Mouse (Mus musculus) heart, adult 8-10 months (tissue): ENCODE measurements around the gene Gm9747. TPM values are rescaled to one million over a fixed set of nuclear protein-coding genes. Genes with fewer than 3 reads are reported as not detected.

Source experiments
- DNase-seq: peaks from one replicate; pipeline ENCODE4 v3.0.0; 2022; ENCODE audit warnings: low spot score
- total RNA-seq, 4 experiments: library from RNA; stranded (reverse); gene quantifications; 2 replicates each; pipeline ENCODE4 v1.2.4; 2022

Gm9747 gene
- total RNA-seq, 4 experiments from 2014 or later = not detected

GRCm38 (mm10) chr1:82253789-82254445, 21.0 kb downstream of the Gm9747 start:
- no peak for DNase-seq

GRCm38 (mm10) chr1:82257457-82257856, 24.5 kb downstream of the Gm9747 start:
- DNase-seq = peak; percentile 41

GRCm38 (mm10) chr1:82258331-82258730, 25.4 kb downstream of the Gm9747 start:
- DNase-seq = no peak

- no peak for DNase-seq
Observed at GRCm38 (mm10) chr1:82260055-82260454, 27.1 kb downstream of the Gm9747 start.

GRCm38 (mm10) chr1:82261053-82261618, 28.2 kb downstream of the Gm9747 start:
- DNase-seq = no peak

GRCm38 (mm10) chr1:82261638-82262037, 28.7 kb downstream of the Gm9747 start:
- no peak for DNase-seq

- no peak for DNase-seq
Observed at GRCm38 (mm10) chr1:82262331-82262730, 29.4 kb downstream of the Gm9747 start.

GRCm38 (mm10) chr1:82267547-82267946, 34.6 kb downstream of the Gm9747 start:
- no peak for DNase-seq

- no peak for DNase-seq
Observed at GRCm38 (mm10) chr1:82272231-82272630, 39.3 kb downstream of the Gm9747 start.

- DNase-seq = no peak
Observed at GRCm38 (mm10) chr1:82273529-82273928, 40.6 kb downstream of the Gm9747 start.

GRCm38 (mm10) chr1:82274361-82274760, 41.4 kb downstream of the Gm9747 start:
- no peak for DNase-seq

GRCm38 (mm10) chr1:82279768-82280167, 46.9 kb downstream of the Gm9747 start:
- DNase-seq = no peak

GRCm38 (mm10) chr1:82281823-82282222, 48.9 kb downstream of the Gm9747 start:
- no peak for DNase-seq

- peak; percentile 85 for DNase-seq
Observed at GRCm38 (mm10) chr1:82282992-82283611, 50.2 kb downstream of the Gm9747 start.

- no peak for DNase-seq
Observed at GRCm38 (mm10) chr1:82283901-82284301, 51.0 kb downstream of the Gm9747 start.

GRCm38 (mm10) chr1:82284403-82284802, 51.5 kb downstream of the Gm9747 start:
- no peak for DNase-seq

Other genes with a start within 250 kb of the Gm9747 start
- 10 to 100 TPM; 14.8 to 34.3 (median 24.0) TPM for gene Irs1, start 58.3 kb downstream of the Gm9747 start, total RNA-seq
- 10 to 100 TPM in 3 of 4 experiments, 1 to 10 TPM in 1; 10.0 to 11.3 (median 10.6) TPM for gene Rhbdd1, start 83.3 kb downstream of the Gm9747 start, total RNA-seq